Mouse (Mus musculus): Measurements from ENCODE around the gene H2afv. TPM values are rescaled to one million over a fixed set of nuclear protein-coding genes. Genes with fewer than 3 reads are reported as not detected.
A peak's percentile ranks its signal among the peaks of the same experiment; 100 is the strongest.

Gene H2afv
- polyA plus RNA-seq, 1 experiment from 2014 or later = 824 TPM

- WGBS = 87% methylated on average over 19 of the region's 19 CpGs
- Histone ChIP-seq H3K27ac (no peak overlapping the region), H3K4me1 (replicated peaks) (peaks cover 30% of the 10 kb centered on the region), H3K4me2 (no peak overlapping the region), H3K27me3 (no peaks in the 10 kb centered on the region), H3K36me3 (peaks cover 76% of the 10 kb centered on the region), H3K9ac (replicated peaks) (no peak overlapping the region), H3K4me3 (replicated peaks) (no peak overlapping the region), H3K9me3 (no peaks in the 10 kb centered on the region)
- no peak for ATAC-seq (ENCODE audit: insufficient number of reproducible peaks, insufficient read depth, low FRiP score, low TSS enrichment, low read depth)
These were observed 41.4 kb downstream of the H2afv start for GRCm38 (mm10) chr11:6402515-6403510.

GRCm38 (mm10) chr11:6398141-6398540, 46.1 kb downstream of the H2afv start:
- Histone ChIP-seq H3K9ac (replicated peaks) (no peak overlapping the region), H3K27ac (no peak overlapping the region), H3K9me3 (no peaks in the 10 kb centered on the region), H3K4me1 (replicated peaks) (no peaks in the 10 kb centered on the region), H3K4me2 (no peak overlapping the region), H3K4me3 (replicated peaks) (no peak overlapping the region), H3K27me3 (no peaks in the 10 kb centered on the region), H3K36me3 (peaks cover 93% of the 10 kb centered on the region)
- WGBS = 90% methylated on average over 10 of the region's 10 CpGs
- no peak for ATAC-seq (ENCODE audit: insufficient number of reproducible peaks, insufficient read depth, low FRiP score, low TSS enrichment, low read depth)

- H3K36me3 ChIP-seq = peaks cover 76% of the 10 kb centered on the region
- H3K27ac ChIP-seq = no peak overlapping the region
- no peaks in the 10 kb centered on the region for H3K9me3 ChIP-seq
- no peak for ATAC-seq (ENCODE audit: insufficient number of reproducible peaks, insufficient read depth, low FRiP score, low TSS enrichment, low read depth)
- 88% methylated on average over 5 of the region's 5 CpGs for WGBS
- H3K4me3 ChIP-seq (replicated peaks) = no peak overlapping the region
- no peaks in the 10 kb centered on the region for H3K27me3 ChIP-seq
- peaks cover 9% of the 10 kb centered on the region for H3K4me1 ChIP-seq (replicated peaks)
- H3K4me2 ChIP-seq = no peak overlapping the region
- H3K9ac ChIP-seq (replicated peaks) = no peak overlapping the region
These were observed 48.7 kb downstream of the H2afv start for GRCm38 (mm10) chr11:6395565-6395964.

- no peak overlapping the region; the same call in 1 of the 2 replicates for H3K9ac ChIP-seq (replicated peaks)
- 82% methylated on average over 1 of the region's 1 CpGs for WGBS
- no peaks in the 10 kb centered on the region for H3K9me3 ChIP-seq
- peaks cover 60% of the 10 kb centered on the region for H3K36me3 ChIP-seq
- peaks cover 18% of the 10 kb centered on the region for H3K4me1 ChIP-seq (replicated peaks)
- H3K27ac ChIP-seq = no peak overlapping the region
- H3K27me3 ChIP-seq = no peaks in the 10 kb centered on the region
- H3K4me2 ChIP-seq = no peak overlapping the region
- ATAC-seq (ENCODE audit: insufficient number of reproducible peaks, insufficient read depth, low FRiP score, low TSS enrichment, low read depth) = no peak
- H3K4me3 ChIP-seq (replicated peaks) = no peak overlapping the region
These were observed 50.4 kb downstream of the H2afv start for GRCm38 (mm10) chr11:6393866-6394265.

- 85% methylated on average over 6 of the region's 6 CpGs for WGBS
- Histone ChIP-seq H3K9me3 (no peaks in the 10 kb centered on the region), H3K36me3 (peaks cover 49% of the 10 kb centered on the region), H3K27ac (no peak overlapping the region), H3K4me1 (replicated peaks) (peaks cover 18% of the 10 kb centered on the region), H3K9ac (replicated peaks) (no peak overlapping the region), H3K4me2 (no peak overlapping the region), H3K27me3 (no peaks in the 10 kb centered on the region), H3K4me3 (replicated peaks) (no peak overlapping the region)
- ATAC-seq (ENCODE audit: insufficient number of reproducible peaks, insufficient read depth, low FRiP score, low TSS enrichment, low read depth) = no peak
These were observed 51.4 kb downstream of the H2afv start for GRCm38 (mm10) chr11:6392857-6393256.

GRCm38 (mm10) chr11:6391516-6392276, 52.5 kb downstream of the H2afv start:
- Histone ChIP-seq H3K27ac (no peak overlapping the region), H3K36me3 (peaks cover 38% of the 10 kb centered on the region), H3K4me3 (replicated peaks) (no peak overlapping the region), H3K4me2 (no peak overlapping the region), H3K9me3 (no peaks in the 10 kb centered on the region), H3K9ac (replicated peaks) (no peak overlapping the region), H3K4me1 (replicated peaks) (peaks cover 18% of the 10 kb centered on the region), H3K27me3 (no peaks in the 10 kb centered on the region)
- ATAC-seq (ENCODE audit: insufficient number of reproducible peaks, insufficient read depth, low FRiP score, low TSS enrichment, low read depth) = no peak
- WGBS = 84% methylated on average over 8 of the region's 8 CpGs

- ATAC-seq (ENCODE audit: insufficient number of reproducible peaks, insufficient read depth, low FRiP score, low TSS enrichment, low read depth) = no peak
- Histone ChIP-seq H3K27ac (no peak overlapping the region), H3K4me3 (replicated peaks) (peak overlapping the region; percentile 81), H3K4me1 (replicated peaks) (peaks cover 18% of the 10 kb centered on the region), H3K4me2 (peak overlapping the region; percentile 90), H3K9ac (replicated peaks) (peak overlapping the region; percentile 79), H3K36me3 (peaks cover 26% of the 10 kb centered on the region), H3K27me3 (no peaks in the 10 kb centered on the region), H3K9me3 (no peaks in the 10 kb centered on the region)
- WGBS = 90% methylated on average over 8 of the region's 8 CpGs
These were observed 53.7 kb downstream of the H2afv start for GRCm38 (mm10) chr11:6390376-6391053.

GRCm38 (mm10) chr11:6389483-6389921, 54.7 kb downstream of the H2afv start:
- Histone ChIP-seq H3K4me1 (replicated peaks) (peaks cover 18% of the 10 kb centered on the region), H3K4me3 (replicated peaks) (peak overlapping the region; percentile 81), H3K9me3 (no peaks in the 10 kb centered on the region), H3K27me3 (no peaks in the 10 kb centered on the region), H3K4me2 (peak overlapping the region; percentile 90), H3K36me3 (peaks cover 16% of the 10 kb centered on the region), H3K9ac (replicated peaks) (peak overlapping the region; percentile 79), H3K27ac (0 out of 2 replicates have a peak overlapping the region, but pooled peaks have one; percentile 53)
- under 1% methylated on average over 42 of the region's 43 CpGs for WGBS
- ATAC-seq (ENCODE audit: insufficient number of reproducible peaks, insufficient read depth, low FRiP score, low TSS enrichment, low read depth) = 0 out of 2 replicates have a peak, but pooled peaks have one; percentile 9

- peak; percentile 99 for ATAC-seq (ENCODE audit: insufficient number of reproducible peaks, insufficient read depth, low FRiP score, low TSS enrichment, low read depth)
- Histone ChIP-seq H3K4me3 (replicated peaks) (peak within 1 kb of the TSS; percentile 81), H3K27me3 (no peaks in the 10 kb centered on the region)
These were observed 55.4 kb downstream of the H2afv start, which contains the start of gene Zmiz2 for GRCm38 (mm10) chr11:6388726-6389413. TSS of gene Zmiz2 (plus strand) at chr11:6389074.

GRCm38 (mm10) chr11:6388126-6388725, 56.0 kb downstream of the H2afv start:
- WGBS = 90% methylated on average over 6 of the region's 6 CpGs
- ATAC-seq (ENCODE audit: insufficient number of reproducible peaks, insufficient read depth, low FRiP score, low TSS enrichment, low read depth) = no peak
- H3K4me2 ChIP-seq = peak overlapping the region; percentile 42; the same call in 1 of the 2 replicates

More at GRCm38 (mm10) chr11:6388726-6389413, 55.4 kb downstream of the H2afv start, which contains the start of gene Zmiz2:
- Histone ChIP-seq H3K9ac (replicated peaks) (peak within 1 kb of the TSS; percentile 79), H3K27ac (peak within 1 kb of the TSS; percentile 93), H3K4me1 (replicated peaks) (peaks cover 18% of the 10 kb centered on the region), H3K9me3 (no peaks in the 10 kb centered on the region), H3K4me2 (peak within 1 kb of the TSS; percentile 90), H3K36me3 (peaks cover 10% of the 10 kb centered on the region)
- WGBS = 7% methylated on average over 60 of the region's 60 CpGs

More at GRCm38 (mm10) chr11:6388126-6388725, 56.0 kb downstream of the H2afv start:
- Histone ChIP-seq H3K4me1 (replicated peaks) (peaks cover 18% of the 10 kb centered on the region), H3K4me3 (replicated peaks) (peak overlapping the region; percentile 81), H3K27me3 (no peaks in the 10 kb centered on the region), H3K9me3 (no peaks in the 10 kb centered on the region), H3K27ac (peak overlapping the region; percentile 93), H3K36me3 (peaks cover 8% of the 10 kb centered on the region), H3K9ac (replicated peaks) (no peak overlapping the region)

All from limb, embryonic 12.5 days (tissue).